Mouse (Mus musculus): ENCODE measurements around the gene Etfdh. TPM values are rescaled to one million over a fixed set of nuclear protein-coding genes. Genes with fewer than 3 reads are reported as not detected.
A peak's percentile ranks its signal among the peaks of the same experiment; 100 is the strongest.

The Etfdh gene
- total RNA-seq, 2 experiments from 2014 or later: 23.2 to 24.0 TPM

- intact Hi-C loops (cut with DNase I): no loop called here
Observed at GRCm38 (mm10) chr3:79560555-79560954, 68.7 kb downstream of the Etfdh start.

GRCm38 (mm10) chr3:79559773-79560045 lies 69.6 kb downstream of the Etfdh start:
- intact Hi-C loops (cut with DNase I): no loop called here
- no peak for DNase-seq (ENCODE audit: low spot score in 2 of 2)

More at GRCm38 (mm10) chr3:79560555-79560954, 68.7 kb downstream of the Etfdh start:
- DNase-seq (ENCODE audit: low spot score in 2 of 2): no peak

GRCm38 (mm10) chr3:79559021-79559772 lies 70.1 kb downstream of the Etfdh start:
- intact Hi-C loops (cut with DNase I): no loop called here

GRCm38 (mm10) chr3:79555061-79555460 lies 74.2 kb downstream of the Etfdh start:
- intact Hi-C loops (cut with DNase I): no loop called here
- no peak for DNase-seq (ENCODE audit: low spot score in 2 of 2)

More at GRCm38 (mm10) chr3:79559021-79559772, 70.1 kb downstream of the Etfdh start:
- DNase-seq (ENCODE audit: low spot score in 2 of 2): peak; percentile 49 to 73

Other genes starting within 250 kb of the Etfdh start
- 10 to 100 TPM; 15.9 to 19.8 TPM for gene Fnip2, start 61.7 kb downstream of the Etfdh start, total RNA-seq (2021)
- 10 to 100 TPM; 66.5 to 72.3 TPM for gene Ppid, start 38.2 kb downstream of the Etfdh start, total RNA-seq (2021)
- gene 4930579G24Rik, start 421 bp downstream of the Etfdh start, total RNA-seq (2021): 1 to 10 TPM; 1.4 TPM
- 10 to 100 TPM; 12.2 to 17.0 TPM for gene Rxfp1, start 108.4 kb upstream of the Etfdh start, total RNA-seq (2021)
- gene Tmem144, start 223.3 kb upstream of the Etfdh start, total RNA-seq (2021): 10 to 100 TPM; 10.5 to 10.8 TPM

Measured in left cerebral cortex, postnatal 25 days (tissue).